Mouse (Mus musculus) liver, postnatal 0 days (tissue): Measurements from ENCODE around the gene Ttc28. TPM values are rescaled to one million over a fixed set of nuclear protein-coding genes. Genes with fewer than 3 reads are reported as not detected.

Experiments
- ATAC-seq: fragments of 200-750 bp; cut with Nextera tagmentation; 2 replicates; pipeline ENCODE4 v1.8.0; 2017; ENCODE audit warnings: mild to moderate bottlenecking, moderate library complexity
- DNase-seq: peaks from one replicate; pipeline ENCODE4 v3.0.0-alpha.2; 2016
- H3K27ac ChIP-seq: fragments of 300-500 bp; sonication (generic); 2 replicates; pipeline ENCODE4 v1.5.1; 2014; ENCODE audit warnings: antibody characterized with exemption, moderate library complexity, mild to moderate bottlenecking, low read depth
- H3K27me3 ChIP-seq: fragments of 300-500 bp; sonication (generic); 2 replicates; pipeline ENCODE4 v1.6.1; 2014; ENCODE audit warnings: low read length, control low read depth, mixed read lengths; ENCODE audit not compliant: insufficient read depth
- H3K36me3 ChIP-seq: fragments of 300-500 bp; sonication (generic); replicated peaks from 2 replicates; pipeline ENCODE4 v1.6.1; 2014; ENCODE audit warnings: mild to moderate bottlenecking, control low read depth, low read length, moderate library complexity, mixed read lengths; ENCODE audit not compliant: insufficient read depth
- H3K4me1 ChIP-seq: fragments of 300-500 bp; sonication (generic); 2 replicates; pipeline ENCODE4 v1.6.1; 2014; ENCODE audit warnings: antibody characterized with exemption, mild to moderate bottlenecking, control low read depth; ENCODE audit not compliant: insufficient read depth
- H3K4me2 ChIP-seq: fragments of 300-500 bp; sonication (generic); 2 replicates; pipeline ENCODE4 v1.6.1; 2014; ENCODE audit warnings: low read depth, mild to moderate bottlenecking, low read length, moderate library complexity, mixed read lengths
- H3K4me3 ChIP-seq: fragments of 300-500 bp; sonication (generic); 2 replicates; pipeline ENCODE4 v1.5.1; 2014; ENCODE audit warnings: low read depth, low read length
- H3K9ac ChIP-seq: fragments of 300-500 bp; sonication (generic); replicated peaks from 2 replicates; pipeline ENCODE4 v1.6.1; 2014; ENCODE audit warnings: mild to moderate bottlenecking, moderate library complexity
- H3K9me3 ChIP-seq: fragments of 300-500 bp; sonication (generic); 2 replicates; pipeline ENCODE4 v1.6.1; 2016; ENCODE audit warnings: mild to moderate bottlenecking, control low read depth, low read length, mixed read lengths
- CTCF ChIP-seq: sonication (generic); IDR thresholded peaks from 2 replicates; pipeline ENCODE4 v1.5.1; 2016; ENCODE audit warnings: antibody characterized with exemption, low read depth
- EP300 ChIP-seq: IDR thresholded peaks from 2 replicates; pipeline ENCODE4 v1.6.1; 2016; ENCODE audit warnings: antibody characterized with exemption, low read depth, mild to moderate bottlenecking
- WGBS: fragments of 180-500 bp; shearing (Covaris S2); extraction: QIAGEN DNeasy Blood & Tissue Kit; methylation state at CpG from one replicate; pipeline ENCODE4 v1.1.7; 2014; ENCODE audit not compliant: insufficient replicate concordance; 5-methylcytosine and 5-hydroxymethylcytosine counted together
- polyA plus RNA-seq: library from polyadenylated mRNA; unstranded; fragments of >200 nt; fragmentation: Nextera tagmentation; extraction: Ambion mirVana; gene quantifications from 2 replicates; pipeline ENCODE4 v1.2.1, GENCODE M21; 2015

The Ttc28 gene
- polyA plus RNA-seq, 1 experiment from 2014 or later = 0.73 TPM

DNA sequence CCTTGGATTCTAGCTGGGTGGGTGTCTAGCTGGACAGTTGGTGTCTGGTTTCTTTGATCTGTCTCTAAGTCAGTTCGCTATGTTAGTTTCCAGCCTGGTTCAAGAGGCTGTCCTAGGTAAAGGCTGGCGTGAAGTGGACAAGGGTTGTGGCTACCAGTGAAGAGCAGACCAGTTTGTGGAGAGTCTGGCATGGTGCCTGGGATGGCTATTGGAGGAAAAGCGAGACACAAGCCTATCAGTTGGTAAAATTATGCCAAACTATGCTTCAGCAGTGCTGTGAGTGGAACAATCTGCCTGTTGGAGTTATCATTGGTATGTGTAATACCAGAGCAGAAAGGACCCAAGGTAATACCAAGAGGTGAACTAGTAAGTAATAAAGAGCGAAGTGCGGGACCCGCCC, 166.8 kb downstream of the Ttc28 start:
- Histone ChIP-seq H3K36me3 (no peaks in the 10 kb centered on the region), H3K4me3 (no peak overlapping the region), H3K4me1 (peaks cover 3% of the 10 kb centered on the region; the same call in 1 of the 2 replicates), H3K9ac (no peak overlapping the region), H3K27ac (no peak overlapping the region), H3K4me2 (no peak overlapping the region), H3K9me3 (no peaks in the 10 kb centered on the region), H3K27me3 (no peaks in the 10 kb centered on the region)
- DNase-seq = no peak
- WGBS = 80% methylated on average over 6 of the region's 6 CpGs
- no peak for ATAC-seq
- TF ChIP-seq EP300 = no peak
- no peak for TF ChIP-seq CTCF

DNA sequence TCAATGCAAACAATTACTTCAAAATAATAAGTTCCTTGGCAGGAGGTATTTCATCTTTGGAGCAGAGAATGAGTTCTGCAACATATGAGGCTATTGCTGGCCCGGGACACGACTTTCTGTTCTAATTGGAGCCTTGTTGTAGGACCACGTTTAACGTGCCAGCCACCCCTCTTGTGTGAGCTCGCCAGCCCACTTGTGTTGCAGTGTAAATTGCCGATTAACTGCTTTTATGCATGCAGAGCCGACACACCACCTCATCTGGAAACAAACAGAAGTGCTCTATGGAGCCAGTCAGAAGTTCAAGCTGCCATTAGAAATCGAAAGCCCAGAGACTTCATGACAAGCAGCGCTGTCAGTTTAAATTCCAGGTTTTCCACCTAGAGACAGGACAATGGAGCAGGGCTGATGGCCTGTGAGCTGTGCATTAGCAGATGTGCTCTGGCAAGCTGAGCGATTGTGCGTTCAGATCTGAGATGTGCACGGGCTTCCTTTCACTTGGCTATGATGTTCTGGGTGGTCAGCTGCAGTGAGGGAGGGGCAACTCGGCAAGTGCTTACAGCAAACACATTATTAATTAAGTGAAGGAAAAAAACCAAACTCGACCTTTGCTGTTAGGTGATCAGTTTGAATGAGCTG, 167.4 kb downstream of the Ttc28 start:
- no peak overlapping the region for H3K9ac ChIP-seq
- peaks cover 3% of the 10 kb centered on the region; the same call in 1 of the 2 replicates for H3K4me1 ChIP-seq
- H3K27ac ChIP-seq = no peak overlapping the region
- WGBS = 74% methylated on average over 14 of the region's 14 CpGs
- H3K4me3 ChIP-seq = no peak overlapping the region
- H3K9me3 ChIP-seq = no peaks in the 10 kb centered on the region
- no peak overlapping the region for H3K4me2 ChIP-seq
- DNase-seq (no peak), ATAC-seq (no peak)
- H3K36me3 ChIP-seq = no peaks in the 10 kb centered on the region
- no peak for TF ChIP-seq EP300
- TF ChIP-seq CTCF = no peak
- no peaks in the 10 kb centered on the region for H3K27me3 ChIP-seq

DNA sequence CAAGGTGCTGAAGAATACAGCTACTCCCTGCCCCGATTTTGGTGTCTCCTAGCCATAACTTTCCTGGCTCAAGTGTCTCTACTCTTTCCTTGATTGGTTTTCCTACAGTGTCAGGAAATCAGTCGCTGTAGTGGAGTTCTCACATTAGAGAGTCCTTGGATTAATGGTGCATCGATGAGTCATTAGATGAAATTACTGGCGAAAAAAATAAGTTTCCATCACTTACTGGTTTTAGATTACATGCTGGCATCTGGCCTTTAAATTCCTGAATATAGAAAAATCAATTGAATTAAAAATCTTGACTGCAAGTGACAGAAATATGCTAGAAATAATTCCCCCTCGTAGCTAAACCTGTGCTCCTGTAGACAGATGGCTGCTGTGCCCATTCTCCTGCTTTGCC, 168.4 kb downstream of the Ttc28 start:
- Histone ChIP-seq H3K36me3 (no peaks in the 10 kb centered on the region), H3K27ac (no peak overlapping the region), H3K9me3 (no peaks in the 10 kb centered on the region), H3K4me1 (peaks cover 3% of the 10 kb centered on the region; the same call in 1 of the 2 replicates), H3K9ac (no peak overlapping the region), H3K27me3 (no peaks in the 10 kb centered on the region), H3K4me2 (no peak overlapping the region), H3K4me3 (no peak overlapping the region)
- no peak for DNase-seq
- 74% methylated on average over 5 of the region's 5 CpGs for WGBS
- ATAC-seq = no peak
- TF ChIP-seq CTCF (no peak), EP300 (no peak)

DNA sequence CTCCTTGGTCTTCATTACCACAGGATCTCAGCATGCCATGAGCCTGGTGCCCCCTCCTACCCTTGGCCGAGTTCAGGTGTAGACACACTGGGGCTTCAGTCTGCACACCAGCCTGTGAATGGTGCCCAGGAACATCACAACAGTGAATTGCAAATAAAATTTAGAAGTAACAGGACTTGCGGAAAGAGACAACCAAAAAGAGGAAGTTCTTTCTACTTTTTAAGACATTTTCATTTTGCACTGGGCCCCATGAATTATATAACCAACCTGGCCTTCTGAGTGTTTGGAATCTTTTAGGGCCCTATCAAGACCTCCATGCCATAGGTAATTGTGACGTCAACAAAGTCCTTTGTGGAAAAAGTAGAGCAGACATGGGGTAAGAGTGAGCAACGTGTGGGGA, 170.0 kb downstream of the Ttc28 start:
- no peak overlapping the region for H3K4me2 ChIP-seq
- DNase-seq = no peak
- H3K36me3 ChIP-seq = no peaks in the 10 kb centered on the region
- TF ChIP-seq EP300 (no peak), CTCF (no peak)
- no peaks in the 10 kb centered on the region for H3K9me3 ChIP-seq
- H3K4me1 ChIP-seq = peaks cover 3% of the 10 kb centered on the region; the same call in 1 of the 2 replicates
- H3K27me3 ChIP-seq = no peaks in the 10 kb centered on the region
- no peak overlapping the region for H3K4me3 ChIP-seq
- H3K9ac ChIP-seq = no peak overlapping the region
- H3K27ac ChIP-seq = no peak overlapping the region
- 47% methylated on average over 4 of the region's 4 CpGs for WGBS
- no peak for ATAC-seq

DNA sequence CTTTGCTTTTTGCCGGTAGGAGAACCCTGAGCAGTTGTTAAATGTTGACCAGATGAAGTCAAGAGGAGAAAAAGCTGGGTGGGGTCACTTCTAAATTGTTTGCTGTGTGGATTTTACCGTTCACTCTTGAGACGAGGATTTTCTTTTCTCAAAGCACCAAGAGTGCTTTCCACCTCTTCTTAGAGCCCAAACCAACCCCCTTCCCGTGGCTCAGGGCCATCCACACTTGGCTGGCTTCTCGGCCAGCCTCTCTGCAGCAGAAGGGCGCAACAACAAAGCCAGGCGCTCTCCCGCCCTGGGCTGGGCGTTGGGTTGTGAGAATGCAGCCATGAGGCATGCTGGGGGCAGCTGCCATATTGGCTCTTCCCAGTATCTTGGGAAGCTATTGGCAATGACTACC, 170.5 kb downstream of the Ttc28 start:
- ATAC-seq (no peak), DNase-seq (no peak)
- TF ChIP-seq CTCF (no peak), EP300 (no peak)
- no peak overlapping the region for H3K9ac ChIP-seq
- WGBS = 73% methylated on average over 9 of the region's 9 CpGs
- H3K4me1 ChIP-seq = peaks cover 3% of the 10 kb centered on the region; the same call in 1 of the 2 replicates
- no peak overlapping the region for H3K27ac ChIP-seq
- H3K4me2 ChIP-seq = no peak overlapping the region
- no peaks in the 10 kb centered on the region for H3K36me3 ChIP-seq
- H3K9me3 ChIP-seq = no peaks in the 10 kb centered on the region
- H3K27me3 ChIP-seq = no peaks in the 10 kb centered on the region
- no peak overlapping the region for H3K4me3 ChIP-seq

DNA sequence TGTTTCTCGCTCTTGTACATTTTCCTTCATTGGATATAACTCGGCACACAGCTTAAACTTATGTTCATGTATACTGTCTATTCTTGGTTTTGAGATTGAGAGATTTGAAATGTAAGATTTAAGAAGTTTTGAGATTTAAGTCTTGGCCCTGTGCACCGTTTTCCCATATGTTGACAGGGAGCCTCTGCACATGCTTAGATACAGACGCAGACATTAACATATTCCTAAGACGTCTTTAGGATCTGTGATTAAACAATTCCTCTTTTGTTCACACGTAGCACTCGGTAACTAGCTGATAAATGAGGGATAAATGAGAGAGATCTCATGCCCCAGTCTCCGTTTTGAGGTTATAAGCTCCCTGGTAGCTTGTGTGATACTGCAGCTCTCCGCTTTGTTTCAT, 174.8 kb downstream of the Ttc28 start:
- WGBS = 74% methylated on average over 9 of the region's 9 CpGs
- no peak for DNase-seq
- H3K27ac ChIP-seq = no peak overlapping the region
- no peaks in the 10 kb centered on the region for H3K9me3 ChIP-seq
- H3K9ac ChIP-seq = no peak overlapping the region
- no peak for ATAC-seq
- H3K27me3 ChIP-seq = no peaks in the 10 kb centered on the region
- H3K4me3 ChIP-seq = no peak overlapping the region
- TF ChIP-seq EP300 = no peak
- no peak for TF ChIP-seq CTCF
- H3K36me3 ChIP-seq = no peaks in the 10 kb centered on the region
- peaks cover 2% of the 10 kb centered on the region; the same call in 1 of the 2 replicates for H3K4me1 ChIP-seq
- no peak overlapping the region for H3K4me2 ChIP-seq
